Mouse (Mus musculus) embryonic facial prominence, embryonic 10.5 days (tissue): ENCODE results near the gene Txnrd1. TPM values are rescaled to one million over a fixed set of nuclear protein-coding genes. Genes with fewer than 3 reads are reported as not detected.

Experiments
- DNase-seq: peaks from one replicate; pipeline ENCODE4 v3.0.0-alpha.2; 2017; ENCODE audit warnings: low spot score
- H3K27ac ChIP-seq: fragments of 300-500 bp; sonication (generic); replicated peaks from 2 replicates; pipeline ENCODE4 v1.5.1; 2016; ENCODE audit warnings: mild to moderate bottlenecking
- H3K27me3 ChIP-seq: fragments of 300-500 bp; sonication (generic); replicated peaks from 2 replicates; pipeline ENCODE4 v1.6.1; 2016; ENCODE audit warnings: low read depth, mild to moderate bottlenecking; ENCODE audit not compliant: poor library complexity, severe bottlenecking
- H3K36me3 ChIP-seq: fragments of 300-500 bp; sonication (generic); replicated peaks from 2 replicates; pipeline ENCODE4 v1.6.1; 2016; ENCODE audit warnings: mild to moderate bottlenecking, moderate library complexity
- H3K4me1 ChIP-seq: fragments of 300-500 bp; sonication (generic); 2 replicates; pipeline ENCODE4 v1.6.1; 2016
- H3K4me3 ChIP-seq: fragments of 300-500 bp; sonication (generic); 2 replicates; pipeline ENCODE4 v1.5.1; 2016; ENCODE audit warnings: mild to moderate bottlenecking, moderate library complexity
- H3K9me3 ChIP-seq: fragments of 300-500 bp; sonication (generic); 2 replicates; pipeline ENCODE4 v1.6.1; 2016; ENCODE audit warnings: mild to moderate bottlenecking
- WGBS: fragments of 180-500 bp; shearing (Covaris S2); methylation state at CpG from one replicate; pipeline ENCODE4 v1.1.7; 2016; 5-methylcytosine and 5-hydroxymethylcytosine counted together
- polyA plus RNA-seq: library from polyadenylated mRNA; unstranded; fragments of >200 nt; fragmentation: Nextera tagmentation; extraction: Ambion mirVana; gene quantifications from 2 replicates; pipeline ENCODE4 v1.2.1, GENCODE M21; 2016

Txnrd1 gene
- polyA plus RNA-seq, 1 experiment from 2014 or later = 169 TPM

- DNase-seq = no peak
- peaks cover 98% of the 10 kb centered on the region for H3K36me3 ChIP-seq
- 94% methylated on average over 6 of the region's 6 CpGs for WGBS
These were observed 53.6 kb downstream of the Txnrd1 start for GRCm38 (mm10) chr10:82887354-82887753.

GRCm38 (mm10) chr10:82888576-82888975, 54.8 kb downstream of the Txnrd1 start:
- Histone ChIP-seq H3K9me3 (no peaks in the 10 kb centered on the region), H3K36me3 (peaks cover 98% of the 10 kb centered on the region), H3K27me3 (no peaks in the 10 kb centered on the region), H3K27ac (no peak overlapping the region), H3K4me3 (no peak overlapping the region), H3K4me1 (peaks cover 12% of the 10 kb centered on the region; the same call in 1 of the 2 replicates)
- no peak for DNase-seq
- 91% methylated on average over 8 of the region's 8 CpGs for WGBS

More at GRCm38 (mm10) chr10:82887354-82887753, 53.6 kb downstream of the Txnrd1 start:
- H3K27ac ChIP-seq = no peak overlapping the region
- H3K4me1 ChIP-seq = peaks cover under 1% of the 10 kb centered on the region; the same call in 1 of the 2 replicates
- H3K9me3 ChIP-seq = no peaks in the 10 kb centered on the region
- H3K4me3 ChIP-seq = no peak overlapping the region
- H3K27me3 ChIP-seq = no peaks in the 10 kb centered on the region

GRCm38 (mm10) chr10:82889447-82889973, 55.8 kb downstream of the Txnrd1 start:
- 91% methylated on average over 9 of the region's 9 CpGs for WGBS
- Histone ChIP-seq H3K4me3 (no peak overlapping the region), H3K27me3 (no peaks in the 10 kb centered on the region), H3K36me3 (peaks cover 98% of the 10 kb centered on the region), H3K4me1 (peaks cover 14% of the 10 kb centered on the region; the same call in 1 of the 2 replicates), H3K9me3 (no peaks in the 10 kb centered on the region), H3K27ac (no peak overlapping the region)
- no peak for DNase-seq

GRCm38 (mm10) chr10:82890936-82891335, 57.2 kb downstream of the Txnrd1 start:
- H3K4me1 ChIP-seq = peaks cover 14% of the 10 kb centered on the region; the same call in 1 of the 2 replicates
- H3K27me3 ChIP-seq = no peaks in the 10 kb centered on the region
- no peak for DNase-seq
- 78% methylated on average over 2 of the region's 2 CpGs for WGBS
- peaks cover 98% of the 10 kb centered on the region for H3K36me3 ChIP-seq
- no peak overlapping the region for H3K27ac ChIP-seq
- H3K9me3 ChIP-seq = no peaks in the 10 kb centered on the region
- H3K4me3 ChIP-seq = no peak overlapping the region

GRCm38 (mm10) chr10:82891427-82891826, 57.7 kb downstream of the Txnrd1 start:
- 79% methylated on average over 7 of the region's 7 CpGs for WGBS
- peaks cover 14% of the 10 kb centered on the region; the same call in 1 of the 2 replicates for H3K4me1 ChIP-seq
- no peak overlapping the region for H3K27ac ChIP-seq
- peaks cover 98% of the 10 kb centered on the region for H3K36me3 ChIP-seq
- no peak overlapping the region for H3K4me3 ChIP-seq
- DNase-seq = no peak
- H3K27me3 ChIP-seq = no peaks in the 10 kb centered on the region
- no peaks in the 10 kb centered on the region for H3K9me3 ChIP-seq

GRCm38 (mm10) chr10:82892442-82893055, 58.8 kb downstream of the Txnrd1 start:
- 91% methylated on average over 9 of the region's 9 CpGs for WGBS
- Histone ChIP-seq H3K4me1 (peaks cover 14% of the 10 kb centered on the region; the same call in 1 of the 2 replicates), H3K27me3 (no peaks in the 10 kb centered on the region), H3K9me3 (no peaks in the 10 kb centered on the region), H3K36me3 (peaks cover 98% of the 10 kb centered on the region), H3K4me3 (no peak overlapping the region), H3K27ac (no peak overlapping the region)
- no peak for DNase-seq

GRCm38 (mm10) chr10:82893872-82894650, 60.3 kb downstream of the Txnrd1 start:
- Histone ChIP-seq H3K27me3 (no peaks in the 10 kb centered on the region), H3K9me3 (no peaks in the 10 kb centered on the region), H3K4me1 (peaks cover 14% of the 10 kb centered on the region; the same call in 1 of the 2 replicates), H3K27ac (0 out of 2 replicates have a peak overlapping the region, but pooled peaks have one; percentile 19), H3K36me3 (peaks cover 97% of the 10 kb centered on the region), H3K4me3 (no peak overlapping the region)
- no peak for DNase-seq
- 92% methylated on average over 18 of the region's 18 CpGs for WGBS

- peaks cover 60% of the 10 kb centered on the region for H3K36me3 ChIP-seq
- no peaks in the 10 kb centered on the region for H3K9me3 ChIP-seq
- DNase-seq = no peak
- no peaks in the 10 kb centered on the region for H3K27me3 ChIP-seq
- H3K4me3 ChIP-seq = no peak overlapping the region
- H3K4me1 ChIP-seq = peaks cover 23% of the 10 kb centered on the region
- WGBS = 92% methylated on average over 13 of the region's 13 CpGs
- H3K27ac ChIP-seq = no peak overlapping the region
These were observed 64.2 kb downstream of the Txnrd1 start for GRCm38 (mm10) chr10:82897936-82898335.

GRCm38 (mm10) chr10:82898893-82899292, 65.1 kb downstream of the Txnrd1 start:
- H3K4me1 ChIP-seq = peaks cover 16% of the 10 kb centered on the region
- no peaks in the 10 kb centered on the region for H3K27me3 ChIP-seq
- DNase-seq = no peak
- no peak overlapping the region for H3K27ac ChIP-seq
- WGBS = 65% methylated on average over 7 of the region's 7 CpGs
- peaks cover 50% of the 10 kb centered on the region for H3K36me3 ChIP-seq
- no peak overlapping the region for H3K4me3 ChIP-seq
- no peaks in the 10 kb centered on the region for H3K9me3 ChIP-seq

- no peak overlapping the region for H3K27ac ChIP-seq
- peaks cover 17% of the 10 kb centered on the region for H3K4me1 ChIP-seq
- peaks cover 40% of the 10 kb centered on the region for H3K36me3 ChIP-seq
- H3K9me3 ChIP-seq = no peaks in the 10 kb centered on the region
- no peaks in the 10 kb centered on the region for H3K27me3 ChIP-seq
- DNase-seq = peak; percentile 28
- 48% methylated on average over 16 of the region's 16 CpGs for WGBS
- peak overlapping the region; percentile 30; the same call in 1 of the 2 replicates for H3K4me3 ChIP-seq
These were observed 66.2 kb downstream of the Txnrd1 start for GRCm38 (mm10) chr10:82899810-82900421.

GRCm38 (mm10) chr10:82900546-82900945, 66.8 kb downstream of the Txnrd1 start:
- H3K36me3 ChIP-seq = peaks cover 34% of the 10 kb centered on the region
- H3K27me3 ChIP-seq = no peaks in the 10 kb centered on the region
- no peak overlapping the region for H3K27ac ChIP-seq
- peak; percentile 25 for DNase-seq
- peaks cover 20% of the 10 kb centered on the region for H3K4me1 ChIP-seq
- no peaks in the 10 kb centered on the region for H3K9me3 ChIP-seq
- peak overlapping the region; percentile 30; the same call in 1 of the 2 replicates for H3K4me3 ChIP-seq
- WGBS = 53% methylated on average over 7 of the region's 7 CpGs

- no peaks in the 10 kb centered on the region for H3K27me3 ChIP-seq
- 8% methylated on average over 7 of the region's 7 CpGs for WGBS
- H3K27ac ChIP-seq = no peak overlapping the region
- H3K4me1 ChIP-seq = peaks cover 20% of the 10 kb centered on the region
- H3K9me3 ChIP-seq = no peaks in the 10 kb centered on the region
- no peak overlapping the region for H3K4me3 ChIP-seq
- peaks cover 25% of the 10 kb centered on the region for H3K36me3 ChIP-seq
- peak; percentile 89 for DNase-seq
These were observed 67.7 kb downstream of the Txnrd1 start for GRCm38 (mm10) chr10:82901436-82901835.
